In genomic region chr7:67026114-67027070, GRCm38 (mm10) we compare ENCODE assay signal across 15 mouse cellular contexts.
A peak's percentile ranks its signal among the peaks of the same experiment; 100 is the strongest.
DNase-seq lines count a peak whose midpoint lies in the region; ATAC-seq and TF ChIP-seq lines count a peak whose summit lies in the region.
"Had no signal": no experiment of that assay in that cellular context is flagged by ENCODE, and none has a peak within 500 bp of the region (broad histone marks: within the 10 kb centered on the region; RNA-seq: fewer than 3 reads in every experiment).

No protein-coding gene starts in this region.

- no peak overlapping the region for H3K9ac ChIP-seq in forebrain, postnatal 0 days
- H3K9ac ChIP-seq in forebrain, embryonic 13.5 days, result no peak overlapping the region
- no peak overlapping the region for H3K9ac ChIP-seq in lung, embryonic 16.5 days (ENCODE audit: low read length)
- H3K9ac ChIP-seq in embryonic facial prominence, embryonic 15.5 days, result no peak overlapping the region
- H3K9ac ChIP-seq in limb, embryonic 13.5 days, result peak overlapping the region; percentile 14; the same call in 1 of the 2 replicates
- H3K9ac ChIP-seq: liver, embryonic 13.5 days had no signal

- no peaks in the 10 kb centered on the region for H3K36me3 ChIP-seq in forebrain, postnatal 0 days (ENCODE audit: insufficient read depth)
- H3K36me3 ChIP-seq in forebrain, embryonic 13.5 days (ENCODE audit: poor library complexity, severe bottlenecking), result no peaks in the 10 kb centered on the region
- peaks cover 6% of the 10 kb centered on the region; the same call in 1 of the 2 replicates for H3K36me3 ChIP-seq in lung, embryonic 16.5 days (ENCODE audit: control insufficient read depth, insufficient read depth, low read length)
- no peaks in the 10 kb centered on the region for H3K36me3 ChIP-seq in embryonic facial prominence, embryonic 15.5 days
- no peaks in the 10 kb centered on the region for H3K36me3 ChIP-seq in limb, embryonic 13.5 days
- H3K36me3 ChIP-seq: G1E; liver, embryonic 13.5 days had no signal

- 87% methylated on average over 20 of the region's 20 CpGs for WGBS in forebrain, postnatal 0 days
- WGBS in forebrain, embryonic 13.5 days, result 88% methylated on average over 20 of the region's 20 CpGs
- WGBS in lung, embryonic 16.5 days, result 47% methylated on average over 20 of the region's 20 CpGs
- WGBS in lung, adult 2 months, result 56% methylated on average over 20 of the region's 20 CpGs
- WGBS in embryonic facial prominence, embryonic 15.5 days, result 41% methylated on average over 20 of the region's 20 CpGs
- 12% methylated on average over 20 of the region's 20 CpGs for WGBS in limb, embryonic 13.5 days

- no peak overlapping the region for H3K27ac ChIP-seq in forebrain, postnatal 0 days (ENCODE audit: low read depth, low read length)
- no peak overlapping the region for H3K27ac ChIP-seq in forebrain, embryonic 13.5 days
- H3K27ac ChIP-seq in lung, embryonic 16.5 days (ENCODE audit: low read length), result 0 out of 2 replicates have a peak overlapping the region, but pooled peaks have one; percentile 14
- peak overlapping the region; percentile 83 for H3K27ac ChIP-seq in embryonic facial prominence, embryonic 15.5 days (replicated peaks)
- H3K27ac ChIP-seq in limb, embryonic 13.5 days, result peak overlapping the region; percentile 86
- H3K27ac ChIP-seq in left cerebral cortex, adult 2 months, result no peak overlapping the region
- H3K27ac ChIP-seq: layer of hippocampus, adult 2 months; liver, embryonic 13.5 days had no signal

- no peaks in the 10 kb centered on the region for H3K4me1 ChIP-seq in forebrain, postnatal 0 days (ENCODE audit: insufficient read depth)
- no peaks in the 10 kb centered on the region for H3K4me1 ChIP-seq in forebrain, embryonic 13.5 days
- H3K4me1 ChIP-seq in lung, embryonic 16.5 days (replicated peaks; ENCODE audit: control insufficient read depth, insufficient read depth, low read length), result peaks cover 2% of the 10 kb centered on the region
- H3K4me1 ChIP-seq in lung, adult 2 months (ENCODE audit: control insufficient read depth, insufficient read depth, low read length), result no peaks in the 10 kb centered on the region
- H3K4me1 ChIP-seq in embryonic facial prominence, embryonic 15.5 days, result peaks cover 21% of the 10 kb centered on the region
- H3K4me1 ChIP-seq in limb, embryonic 13.5 days, result peaks cover 21% of the 10 kb centered on the region

- no peak overlapping the region for H3K4me3 ChIP-seq in forebrain, postnatal 0 days (ENCODE audit: low read depth, low read length)
- no peak overlapping the region for H3K4me3 ChIP-seq in forebrain, embryonic 13.5 days
- no peak overlapping the region for H3K4me3 ChIP-seq in lung, embryonic 16.5 days (ENCODE audit: low read length)
- no peak overlapping the region for H3K4me3 ChIP-seq in lung, adult 2 months (replicated peaks; ENCODE audit: extremely low read depth, low read depth, low read length)
- H3K4me3 ChIP-seq in embryonic facial prominence, embryonic 15.5 days (replicated peaks), result no peak overlapping the region
- 0 out of 2 replicates have a peak overlapping the region, but pooled peaks have one; percentile 8 for H3K4me3 ChIP-seq in limb, embryonic 13.5 days
- H3K4me3 ChIP-seq in left cerebral cortex, adult 2 months, result no peak overlapping the region
- H3K4me3 ChIP-seq: layer of hippocampus, adult 2 months; liver, embryonic 13.5 days had no signal

- ATAC-seq in forebrain, postnatal 0 days, result peak; percentile 50
- ATAC-seq in forebrain, embryonic 13.5 days, result no peak
- peak; percentile 58; the same call in 1 of the 2 replicates for ATAC-seq in lung, embryonic 16.5 days (ENCODE audit: low read depth)
- peak; percentile 76 for ATAC-seq in embryonic facial prominence, embryonic 15.5 days (ENCODE audit: insufficient number of reproducible peaks, low FRiP score, low TSS enrichment, low read depth)
- peak; percentile 80 for ATAC-seq in limb, embryonic 13.5 days (ENCODE audit: low FRiP score, low read depth)
- ATAC-seq: inflammation-experienced regulatory T-cells, adult 6 months had no signal

- DNase-seq in forebrain, postnatal 0 days, result no peak
- DNase-seq in lung, adult 2 months, result no peak
- no peak for DNase-seq in left cerebral cortex, adult 2 months (ENCODE audit: extremely low spot score in 1 of 2, low spot score in 2 of 2)
- DNase-seq in ovary, postnatal 36 days (ENCODE audit: low spot score), result no peak
- DNase-seq: gastrocnemius, postnatal 10 days; liver, embryonic 13.5 days; midbrain, embryonic 14.5 days; thymus, postnatal 36 days had no signal

- no peak for TF ChIP-seq POLR2A in lung, adult 2 months (IDR thresholded peaks at IDR 0.05; ENCODE audit: borderline replicate concordance, extremely low read depth, low read depth, low read length)

- no peak for TF ChIP-seq CTCF in forebrain, postnatal 0 days (IDR thresholded peaks at IDR 0.05; ENCODE audit: low read depth)
- no peak for TF ChIP-seq CTCF in lung, adult 2 months (IDR thresholded peaks at IDR 0.05; ENCODE audit: insufficient read depth, low read length)
- TF ChIP-seq CTCF in left cerebral cortex, adult 2 months (IDR thresholded peaks at IDR 0.05), result no peak

- H3K27me3 ChIP-seq in forebrain, postnatal 0 days (ENCODE audit: insufficient read depth, low read length), result no peaks in the 10 kb centered on the region
- no peaks in the 10 kb centered on the region for H3K27me3 ChIP-seq in forebrain, embryonic 13.5 days
- no peaks in the 10 kb centered on the region for H3K27me3 ChIP-seq in lung, embryonic 16.5 days (ENCODE audit: control insufficient read depth, insufficient read depth, low read depth, low read length)
- no peaks in the 10 kb centered on the region for H3K27me3 ChIP-seq in embryonic facial prominence, embryonic 15.5 days
- H3K27me3 ChIP-seq in limb, embryonic 13.5 days, result no peaks in the 10 kb centered on the region
- H3K27me3 ChIP-seq: liver, embryonic 13.5 days had no signal

- H3K9me3 ChIP-seq in forebrain, postnatal 0 days (ENCODE audit: low read length), result no peaks in the 10 kb centered on the region
- H3K9me3 ChIP-seq in forebrain, embryonic 13.5 days (replicated peaks), result no peaks in the 10 kb centered on the region
- no peaks in the 10 kb centered on the region for H3K9me3 ChIP-seq in lung, embryonic 16.5 days (ENCODE audit: control insufficient read depth, low read length)
- H3K9me3 ChIP-seq in embryonic facial prominence, embryonic 15.5 days (replicated peaks), result no peaks in the 10 kb centered on the region
- H3K9me3 ChIP-seq in limb, embryonic 13.5 days, result no peaks in the 10 kb centered on the region
- H3K9me3 ChIP-seq: liver, embryonic 13.5 days had no signal

- H3K4me2 ChIP-seq in forebrain, postnatal 0 days (ENCODE audit: low read depth), result no peak overlapping the region
- no peak overlapping the region for H3K4me2 ChIP-seq in forebrain, embryonic 13.5 days
- H3K4me2 ChIP-seq in lung, embryonic 16.5 days (ENCODE audit: low read depth, low read length), result no peak overlapping the region
- peak overlapping the region; percentile 27 for H3K4me2 ChIP-seq in embryonic facial prominence, embryonic 15.5 days (replicated peaks)
- peak overlapping the region; percentile 49 for H3K4me2 ChIP-seq in limb, embryonic 13.5 days (replicated peaks)
- H3K4me2 ChIP-seq: liver, embryonic 13.5 days had no signal

- intact Hi-C loops in left cerebral cortex, adult 2 months (cut with DNase I), result no loop called here

Comparison
In these comparisons a context has a peak if more than half of its experiments do, and no peak if none do; other contexts are left out.
1. H3K27ac ChIP-seq: peak in lung, embryonic 16.5 days (single experiment), embryonic facial prominence, embryonic 15.5 days (single experiment) and limb, embryonic 13.5 days (single experiment); none in forebrain, postnatal 0 days (single experiment), forebrain, embryonic 13.5 days (single experiment) and left cerebral cortex, adult 2 months (single experiment).
2. H3K4me2 ChIP-seq: peak in embryonic facial prominence, embryonic 15.5 days (single experiment) and limb, embryonic 13.5 days (single experiment); none in forebrain, postnatal 0 days (single experiment), forebrain, embryonic 13.5 days (single experiment) and lung, embryonic 16.5 days (single experiment).